Mouse (Mus musculus): Measurements from ENCODE around the gene 4921504E06Rik. TPM values are rescaled to one million over a fixed set of nuclear protein-coding genes. Genes with fewer than 3 reads are reported as not detected.

The 4921504E06Rik gene
- polyA plus RNA-seq, 1 experiment: not detected

- no peak overlapping the region for H3K4me3 ChIP-seq (ENCODE audit: insufficient read depth, low read length)
- H3K27ac ChIP-seq (ENCODE audit: insufficient read depth, low read depth, low read length): no peak overlapping the region
- no peak for TF ChIP-seq CTCF (IDR thresholded peaks at IDR 0.05; ENCODE audit: low read depth, low read length)
- no peak for TF ChIP-seq POLR2A (IDR thresholded peaks at IDR 0.05; ENCODE audit: borderline replicate concordance, low read depth, low read length)
- H3K4me1 ChIP-seq (ENCODE audit: control insufficient read depth, insufficient read depth, low read length): no peaks in the 10 kb centered on the region
These were observed 8.6 kb upstream of the 4921504E06Rik start for GRCm38 (mm10) chr2:19562114-19562829.

DNA sequence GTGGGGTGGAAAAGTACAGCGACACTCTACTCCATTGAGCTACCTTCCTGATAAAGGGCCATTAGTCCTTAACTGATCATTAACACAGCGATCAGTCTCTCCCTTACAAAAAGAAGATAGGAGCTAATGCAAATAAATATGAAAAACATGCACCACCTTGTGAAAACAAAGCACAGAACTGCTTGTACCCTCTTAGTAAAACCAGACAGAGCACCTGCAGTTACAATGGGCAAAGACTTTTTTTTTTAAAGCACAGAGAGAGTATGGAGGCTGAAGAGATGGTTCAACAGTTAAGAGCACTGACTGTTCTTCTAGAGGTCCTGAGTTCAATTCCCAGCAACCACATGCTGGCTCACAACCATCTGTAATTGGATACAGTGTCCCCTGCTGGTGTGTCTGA, 6.9 kb upstream of the 4921504E06Rik start:
- no peaks in the 10 kb centered on the region for H3K4me1 ChIP-seq (ENCODE audit: control insufficient read depth, insufficient read depth, low read length)
- no peak overlapping the region for H3K27ac ChIP-seq (ENCODE audit: insufficient read depth, low read depth, low read length)
- no peak for TF ChIP-seq CTCF (IDR thresholded peaks at IDR 0.05; ENCODE audit: low read depth, low read length)
- TF ChIP-seq POLR2A (IDR thresholded peaks at IDR 0.05; ENCODE audit: borderline replicate concordance, low read depth, low read length): no peak
- H3K4me3 ChIP-seq (ENCODE audit: insufficient read depth, low read length): no peak overlapping the region

- Histone ChIP-seq H3K4me3 (ENCODE audit: insufficient read depth, low read length) (no peak overlapping the region), H3K4me1 (ENCODE audit: control insufficient read depth, insufficient read depth, low read length) (no peaks in the 10 kb centered on the region), H3K27ac (ENCODE audit: insufficient read depth, low read depth, low read length) (no peak overlapping the region)
- TF ChIP-seq POLR2A (IDR thresholded peaks at IDR 0.05; ENCODE audit: borderline replicate concordance, low read depth, low read length): no peak
- TF ChIP-seq CTCF (IDR thresholded peaks at IDR 0.05; ENCODE audit: low read depth, low read length): no peak
These were observed 6.4 kb upstream of the 4921504E06Rik start for GRCm38 (mm10) chr2:19560071-19560470.

GRCm38 (mm10) chr2:19551396-19551795, 2.3 kb downstream of the 4921504E06Rik start:
- Histone ChIP-seq H3K4me1 (ENCODE audit: control insufficient read depth, insufficient read depth, low read length) (no peaks in the 10 kb centered on the region), H3K27ac (ENCODE audit: insufficient read depth, low read depth, low read length) (no peak overlapping the region), H3K4me3 (ENCODE audit: insufficient read depth, low read length) (no peak overlapping the region)
- TF ChIP-seq CTCF (IDR thresholded peaks at IDR 0.05; ENCODE audit: low read depth, low read length) (no peak), POLR2A (IDR thresholded peaks at IDR 0.05; ENCODE audit: borderline replicate concordance, low read depth, low read length) (no peak)

DNA sequence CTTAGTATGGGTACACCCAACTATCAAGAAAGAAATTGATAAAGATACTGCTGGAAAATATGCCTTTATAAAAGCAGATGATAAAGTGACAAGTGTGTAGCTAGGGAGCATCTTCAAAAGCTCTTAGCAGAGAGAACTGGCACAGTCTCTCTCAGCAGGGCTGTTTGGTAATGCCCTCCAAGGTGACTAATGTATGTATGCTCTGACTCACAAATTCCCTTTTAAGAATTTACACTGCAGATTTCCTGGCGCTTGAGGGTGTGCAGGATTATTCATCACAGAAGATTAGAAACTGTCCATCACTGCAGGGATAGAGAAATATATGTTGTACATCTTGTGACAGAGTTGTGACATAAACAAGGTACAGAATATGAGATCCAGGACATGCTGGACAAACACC, 12.8 kb downstream of the 4921504E06Rik start:
- H3K27ac ChIP-seq (ENCODE audit: insufficient read depth, low read depth, low read length): no peak overlapping the region
- TF ChIP-seq CTCF (IDR thresholded peaks at IDR 0.05; ENCODE audit: low read depth, low read length) (no peak), POLR2A (IDR thresholded peaks at IDR 0.05; ENCODE audit: borderline replicate concordance, low read depth, low read length) (no peak)

DNA sequence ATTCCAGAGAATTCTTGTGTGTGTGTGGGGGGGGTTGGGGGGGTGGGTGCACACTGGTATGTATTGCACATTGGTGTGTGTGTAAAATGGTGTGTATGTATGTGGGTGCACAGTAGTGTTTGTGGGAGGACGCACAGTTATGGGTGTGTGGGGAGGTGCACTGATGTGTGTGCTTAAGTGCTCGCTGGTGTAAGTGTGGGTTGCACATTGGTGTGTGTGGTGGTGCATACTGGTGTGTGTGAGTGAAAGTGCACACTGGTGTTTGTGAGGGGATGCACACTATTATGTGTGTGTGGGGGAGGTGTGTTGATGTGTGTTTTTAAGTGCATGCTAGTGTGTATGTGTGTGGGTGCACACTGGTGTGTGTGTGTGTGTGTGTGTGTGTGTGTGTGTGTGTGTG, 24.3 kb downstream of the 4921504E06Rik start:
- TF ChIP-seq POLR2A (IDR thresholded peaks at IDR 0.05; ENCODE audit: borderline replicate concordance, low read depth, low read length) (no peak), CTCF (IDR thresholded peaks at IDR 0.05; ENCODE audit: low read depth, low read length) (no peak)
- no peak overlapping the region for H3K4me3 ChIP-seq (ENCODE audit: insufficient read depth, low read length)
- H3K4me1 ChIP-seq (ENCODE audit: control insufficient read depth, insufficient read depth, low read length): no peaks in the 10 kb centered on the region
- no peak overlapping the region for H3K27ac ChIP-seq (ENCODE audit: insufficient read depth, low read depth, low read length)

More for the DNA sequence above, 12.8 kb downstream of the 4921504E06Rik start:
- Histone ChIP-seq H3K4me1 (ENCODE audit: control insufficient read depth, insufficient read depth, low read length) (no peaks in the 10 kb centered on the region), H3K4me3 (ENCODE audit: insufficient read depth, low read length) (no peak overlapping the region)

DNA sequence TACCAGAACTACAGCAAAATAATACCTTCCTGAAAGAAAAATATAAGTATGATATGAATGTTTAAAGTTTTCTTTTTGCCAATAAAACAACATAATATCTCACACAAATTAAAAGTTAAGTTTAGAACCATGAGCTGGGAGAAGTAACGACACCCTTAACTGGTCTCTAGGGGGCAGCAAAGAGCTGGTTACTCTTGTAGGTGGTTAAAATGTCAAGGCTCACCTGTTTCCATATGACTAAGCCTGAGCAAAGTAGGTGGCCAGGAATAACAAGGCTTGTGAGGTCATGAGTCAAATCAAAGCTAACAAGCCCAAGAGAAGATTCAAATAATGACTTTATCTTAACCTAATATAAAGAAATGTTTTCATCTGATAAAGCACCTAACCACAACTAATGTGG, 24.9 kb downstream of the 4921504E06Rik start:
- Histone ChIP-seq H3K4me1 (ENCODE audit: control insufficient read depth, insufficient read depth, low read length) (no peaks in the 10 kb centered on the region), H3K27ac (ENCODE audit: insufficient read depth, low read depth, low read length) (no peak overlapping the region), H3K4me3 (ENCODE audit: insufficient read depth, low read length) (no peak overlapping the region)
- TF ChIP-seq POLR2A (IDR thresholded peaks at IDR 0.05; ENCODE audit: borderline replicate concordance, low read depth, low read length) (no peak), CTCF (IDR thresholded peaks at IDR 0.05; ENCODE audit: low read depth, low read length) (no peak)

DNA sequence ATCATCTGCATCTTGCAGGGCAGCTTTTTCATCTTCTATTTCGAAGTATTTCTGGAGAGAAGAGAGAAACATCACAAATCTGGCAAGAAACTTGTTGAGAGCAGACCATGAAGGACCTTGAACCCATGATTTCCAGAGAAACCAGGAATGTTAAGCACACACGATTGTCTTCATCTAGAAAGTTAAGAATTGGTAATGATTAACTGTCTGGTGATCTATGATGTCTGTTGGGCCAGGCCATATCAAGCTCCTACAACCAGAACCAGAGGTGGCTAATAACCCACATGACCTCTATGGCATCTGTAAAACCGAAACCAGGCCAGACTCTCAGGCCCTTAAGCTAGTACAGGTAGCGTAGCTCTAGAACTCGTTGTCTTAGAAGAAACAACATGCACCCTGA, 29.6 kb downstream of the 4921504E06Rik start:
- Histone ChIP-seq H3K27ac (ENCODE audit: insufficient read depth, low read depth, low read length) (no peak overlapping the region), H3K4me3 (ENCODE audit: insufficient read depth, low read length) (no peak overlapping the region), H3K4me1 (ENCODE audit: control insufficient read depth, insufficient read depth, low read length) (no peaks in the 10 kb centered on the region)
- TF ChIP-seq CTCF (IDR thresholded peaks at IDR 0.05; ENCODE audit: low read depth, low read length) (no peak), POLR2A (IDR thresholded peaks at IDR 0.05; ENCODE audit: borderline replicate concordance, low read depth, low read length) (no peak)

- Histone ChIP-seq H3K4me3 (ENCODE audit: insufficient read depth, low read length) (no peak overlapping the region), H3K27ac (ENCODE audit: insufficient read depth, low read depth, low read length) (no peak overlapping the region), H3K4me1 (ENCODE audit: control insufficient read depth, insufficient read depth, low read length) (no peaks in the 10 kb centered on the region)
- TF ChIP-seq POLR2A (IDR thresholded peaks at IDR 0.05; ENCODE audit: borderline replicate concordance, low read depth, low read length) (no peak), CTCF (IDR thresholded peaks at IDR 0.05; ENCODE audit: low read depth, low read length) (no peak)
These were observed 32.1 kb downstream of the 4921504E06Rik start for GRCm38 (mm10) chr2:19521662-19522061.

- TF ChIP-seq CTCF (IDR thresholded peaks at IDR 0.05; ENCODE audit: low read depth, low read length) (no peak), POLR2A (IDR thresholded peaks at IDR 0.05; ENCODE audit: borderline replicate concordance, low read depth, low read length) (no peak)
These were observed 33.1 kb downstream of the 4921504E06Rik start for GRCm38 (mm10) chr2:19520617-19521016.

More at GRCm38 (mm10) chr2:19520617-19521016, 33.1 kb downstream of the 4921504E06Rik start:
- Histone ChIP-seq H3K4me1 (ENCODE audit: control insufficient read depth, insufficient read depth, low read length) (no peaks in the 10 kb centered on the region), H3K4me3 (ENCODE audit: insufficient read depth, low read length) (no peak overlapping the region), H3K27ac (ENCODE audit: insufficient read depth, low read depth, low read length) (no peak overlapping the region)
